ENCODE assay signal across 8 mouse cellular contexts in genomic region chr2:130634739-130635411, GRCm38 (mm10). TPM values are rescaled to one million over a fixed set of nuclear protein-coding genes. Genes with fewer than 3 reads are reported as not detected.
DNase-seq lines count a peak whose midpoint lies in the region; ATAC-seq lines count a peak whose summit lies in the region.

No protein-coding gene starts in this region.

- peak; percentile 19 for ATAC-seq in CD4-positive, CD25-positive, alpha-beta regulatory T cell, adult 4 months
- ATAC-seq in monocyte, adult 5-6 weeks (replicated peaks; ENCODE audit: insufficient number of reproducible peaks, low FRiP score, low TSS enrichment, poor library complexity, severe bottlenecking): no peak

- DNase-seq in B cell, adult 2 months: peak; percentile 38 to 50
- peak; percentile 77 for DNase-seq in embryo, embryonic 11 days
- peak; percentile 13 to 26 for DNase-seq in heart, postnatal 36 days
- DNase-seq in liver: peak; percentile 19
- peak; percentile 51 for DNase-seq in naive thymus-derived CD4-positive, alpha-beta T cell, adult 2 months (ENCODE audit: low read depth)
- no peak for DNase-seq in spleen, postnatal 14 days (ENCODE audit: low spot score in 2 of 2)

- intact Hi-C loops in heart, postnatal 36 days (cut with DNase I): no loop called here

RNA-seq across cellular contexts. Expression of gene Ubox5, which starts 5.0 kb away (rescaled TPM):
- polyA plus RNA-seq in CD4-positive, CD25-positive, alpha-beta regulatory T cell, adult 4 months (2017; shearing (Covaris generic)): 10 to 100 TPM in 1 of 2 experiments, 1 to 10 TPM in 1; 8.4 to 14.8 TPM
- 1 to 10 TPM; 3.7 to 4.1 TPM for total RNA-seq in heart, postnatal 36 days (2021)
- 2.9 to 5.1 TPM (median 3.5 TPM) in 3 replicates for total RNA-seq in monocyte, adult 5-6 weeks (2017)

RNA-seq across cellular contexts. Expression of gene Fastkd5, which starts 5.0 kb away (rescaled TPM):
- 10 to 100 TPM; 12.0 to 12.5 TPM for polyA plus RNA-seq in CD4-positive, CD25-positive, alpha-beta regulatory T cell, adult 4 months (2017; shearing (Covaris generic))
- 1 to 10 TPM; 7.1 to 8.0 TPM for total RNA-seq in heart, postnatal 36 days (2021)
- total RNA-seq in monocyte, adult 5-6 weeks (2017): 5.1 to 10.8 TPM (median 9.0 TPM) in 3 replicates

RNA-seq across cellular contexts. Expression of gene Lzts3, which starts 7.7 kb away (rescaled TPM):
- polyA plus RNA-seq in CD4-positive, CD25-positive, alpha-beta regulatory T cell, adult 4 months (2017; shearing (Covaris generic)): under 1 TPM; 0.15 to 0.35 TPM
- total RNA-seq in heart, postnatal 36 days (2021): 1 to 10 TPM; 4.3 to 5.8 TPM
- total RNA-seq in monocyte, adult 5-6 weeks (2017): 0.29 to 0.95 TPM (median 0.85 TPM) in 3 replicates

RNA-seq across cellular contexts. Expression of gene Ddrgk1, which starts 29.6 kb away (rescaled TPM):
- 100 to 1,000 TPM; 121 to 145 TPM for polyA plus RNA-seq in CD4-positive, CD25-positive, alpha-beta regulatory T cell, adult 4 months (2017; shearing (Covaris generic))
- 10 to 100 TPM; 81.3 to 87.0 TPM for total RNA-seq in heart, postnatal 36 days (2021)
- total RNA-seq in monocyte, adult 5-6 weeks (2017): 79.9 to 114 TPM (median 86.8 TPM) in 3 replicates

RNA-seq across cellular contexts. Expression of gene Itpa, which starts 32.5 kb away (rescaled TPM):
- polyA plus RNA-seq in CD4-positive, CD25-positive, alpha-beta regulatory T cell, adult 4 months (2017; shearing (Covaris generic)): 10 to 100 TPM; 43.6 to 49.7 TPM
- total RNA-seq in heart, postnatal 36 days (2021): 10 to 100 TPM; 17.9 to 18.7 TPM
- 33.0 to 47.1 TPM (median 41.8 TPM) in 3 replicates for total RNA-seq in monocyte, adult 5-6 weeks (2017)

Comparison
In these comparisons a context has a peak if more than half of its experiments do, and no peak if none do; other contexts are left out.
1. DNase-seq: peak in B cell, adult 2 months (2 of 2), embryo, embryonic 11 days (single experiment), heart, postnatal 36 days (2 of 2), liver (single experiment) and naive thymus-derived CD4-positive, alpha-beta T cell, adult 2 months (single experiment); none in spleen, postnatal 14 days (0 of 2).